Mouse (Mus musculus): ENCODE measurements around the gene Acbd6. TPM values are rescaled to one million over a fixed set of nuclear protein-coding genes. Genes with fewer than 3 reads are reported as not detected.
A peak's percentile ranks its signal among the peaks of the same experiment; 100 is the strongest.

Gene Acbd6
- polyA plus RNA-seq, 1 experiment from 2014 or later = 101 TPM

- Histone ChIP-seq H3K4me1 (ENCODE audit: control insufficient read depth, insufficient read depth, low read depth, low read length) (peaks cover 4% of the 10 kb centered on the region), H3K27ac (ENCODE audit: low read depth, low read length) (no peak overlapping the region), H3K36me3 (ENCODE audit: control insufficient read depth, insufficient read depth, low read length) (no peaks in the 10 kb centered on the region), H3K9me3 (ENCODE audit: control insufficient read depth, low read length) (no peaks in the 10 kb centered on the region), H3K27me3 (replicated peaks; ENCODE audit: control insufficient read depth, insufficient read depth, low read length) (no peaks in the 10 kb centered on the region), H3K4me3 (ENCODE audit: low read length) (no peak overlapping the region), H3K9ac (ENCODE audit: low read depth, low read length) (no peak overlapping the region), H3K4me2 (ENCODE audit: low read length) (no peak overlapping the region)
- no peak for ATAC-seq
- 31% methylated on average over 5 of the region's 5 CpGs for WGBS
Measured at GRCm38 (mm10) chr1:155693443-155693842, 135.5 kb downstream of the Acbd6 start.

GRCm38 (mm10) chr1:155698373-155699159 lies 140.6 kb downstream of the Acbd6 start:
- WGBS = 38% methylated on average over 17 of the region's 17 CpGs
- Histone ChIP-seq H3K27ac (ENCODE audit: low read depth, low read length) (no peak overlapping the region), H3K27me3 (replicated peaks; ENCODE audit: control insufficient read depth, insufficient read depth, low read length) (no peaks in the 10 kb centered on the region), H3K9me3 (ENCODE audit: control insufficient read depth, low read length) (no peaks in the 10 kb centered on the region), H3K4me2 (ENCODE audit: low read length) (0 out of 2 replicates have a peak overlapping the region, but pooled peaks have one; percentile 13), H3K9ac (ENCODE audit: low read depth, low read length) (no peak overlapping the region), H3K4me3 (ENCODE audit: low read length) (no peak overlapping the region), H3K36me3 (ENCODE audit: control insufficient read depth, insufficient read depth, low read length) (no peaks in the 10 kb centered on the region), H3K4me1 (ENCODE audit: control insufficient read depth, insufficient read depth, low read depth, low read length) (peaks cover 5% of the 10 kb centered on the region)
- ATAC-seq = peak; percentile 61

GRCm38 (mm10) chr1:155700886-155701285 lies 143.0 kb downstream of the Acbd6 start:
- Histone ChIP-seq H3K9ac (ENCODE audit: low read depth, low read length) (no peak overlapping the region), H3K36me3 (ENCODE audit: control insufficient read depth, insufficient read depth, low read length) (no peaks in the 10 kb centered on the region), H3K27ac (ENCODE audit: low read depth, low read length) (no peak overlapping the region), H3K4me3 (ENCODE audit: low read length) (no peak overlapping the region), H3K4me2 (ENCODE audit: low read length) (no peak overlapping the region), H3K27me3 (replicated peaks; ENCODE audit: control insufficient read depth, insufficient read depth, low read length) (no peaks in the 10 kb centered on the region), H3K9me3 (ENCODE audit: control insufficient read depth, low read length) (no peaks in the 10 kb centered on the region), H3K4me1 (ENCODE audit: control insufficient read depth, insufficient read depth, low read depth, low read length) (peaks cover 5% of the 10 kb centered on the region)
- ATAC-seq = no peak

GRCm38 (mm10) chr1:155703191-155703680 lies 145.3 kb downstream of the Acbd6 start:
- no peak for ATAC-seq
- H3K4me2 ChIP-seq (ENCODE audit: low read length) = no peak overlapping the region
- H3K36me3 ChIP-seq (ENCODE audit: control insufficient read depth, insufficient read depth, low read length) = no peaks in the 10 kb centered on the region
- H3K27ac ChIP-seq (ENCODE audit: low read depth, low read length) = no peak overlapping the region
- H3K4me3 ChIP-seq (ENCODE audit: low read length) = no peak overlapping the region
- no peak overlapping the region for H3K9ac ChIP-seq (ENCODE audit: low read depth, low read length)
- WGBS = 92% methylated on average over 5 of the region's 5 CpGs
- H3K4me1 ChIP-seq (ENCODE audit: control insufficient read depth, insufficient read depth, low read depth, low read length) = peaks cover 3% of the 10 kb centered on the region
- no peaks in the 10 kb centered on the region for H3K27me3 ChIP-seq (replicated peaks; ENCODE audit: control insufficient read depth, insufficient read depth, low read length)
- no peaks in the 10 kb centered on the region for H3K9me3 ChIP-seq (ENCODE audit: control insufficient read depth, low read length)

GRCm38 (mm10) chr1:155704182-155704581 lies 146.3 kb downstream of the Acbd6 start:
- WGBS = 52% methylated on average over 5 of the region's 5 CpGs
- 0 out of 2 replicates have a peak, but pooled peaks have one; percentile 41 for ATAC-seq
- no peak overlapping the region for H3K4me3 ChIP-seq (ENCODE audit: low read length)
- H3K27ac ChIP-seq (ENCODE audit: low read depth, low read length) = no peak overlapping the region
- no peaks in the 10 kb centered on the region for H3K4me1 ChIP-seq (ENCODE audit: control insufficient read depth, insufficient read depth, low read depth, low read length)
- H3K4me2 ChIP-seq (ENCODE audit: low read length) = no peak overlapping the region
- H3K9me3 ChIP-seq (ENCODE audit: control insufficient read depth, low read length) = no peaks in the 10 kb centered on the region
- H3K36me3 ChIP-seq (ENCODE audit: control insufficient read depth, insufficient read depth, low read length) = no peaks in the 10 kb centered on the region
- H3K27me3 ChIP-seq (replicated peaks; ENCODE audit: control insufficient read depth, insufficient read depth, low read length) = no peaks in the 10 kb centered on the region
- no peak overlapping the region for H3K9ac ChIP-seq (ENCODE audit: low read depth, low read length)

- ATAC-seq = no peak
- Histone ChIP-seq H3K4me1 (ENCODE audit: control insufficient read depth, insufficient read depth, low read depth, low read length) (no peaks in the 10 kb centered on the region), H3K27ac (ENCODE audit: low read depth, low read length) (no peak overlapping the region), H3K4me2 (ENCODE audit: low read length) (no peak overlapping the region), H3K9ac (ENCODE audit: low read depth, low read length) (no peak overlapping the region), H3K27me3 (replicated peaks; ENCODE audit: control insufficient read depth, insufficient read depth, low read length) (peaks cover 4% of the 10 kb centered on the region; the same call in 1 of the 2 replicates), H3K4me3 (ENCODE audit: low read length) (no peak overlapping the region), H3K9me3 (ENCODE audit: control insufficient read depth, low read length) (no peaks in the 10 kb centered on the region), H3K36me3 (ENCODE audit: control insufficient read depth, insufficient read depth, low read length) (no peaks in the 10 kb centered on the region)
- 66% methylated on average over 2 of the region's 2 CpGs for WGBS
Measured at GRCm38 (mm10) chr1:155713306-155713705, 155.4 kb downstream of the Acbd6 start.

GRCm38 (mm10) chr1:155715366-155715765 lies 157.4 kb downstream of the Acbd6 start:
- no peaks in the 10 kb centered on the region for H3K4me1 ChIP-seq (ENCODE audit: control insufficient read depth, insufficient read depth, low read depth, low read length)
- H3K36me3 ChIP-seq (ENCODE audit: control insufficient read depth, insufficient read depth, low read length) = no peaks in the 10 kb centered on the region
- H3K9ac ChIP-seq (ENCODE audit: low read depth, low read length) = no peak overlapping the region
- H3K9me3 ChIP-seq (ENCODE audit: control insufficient read depth, low read length) = no peaks in the 10 kb centered on the region
- H3K4me3 ChIP-seq (ENCODE audit: low read length) = no peak overlapping the region
- H3K27ac ChIP-seq (ENCODE audit: low read depth, low read length) = no peak overlapping the region
- no peak for ATAC-seq
- H3K27me3 ChIP-seq (replicated peaks; ENCODE audit: control insufficient read depth, insufficient read depth, low read length) = peaks cover 6% of the 10 kb centered on the region; the same call in 1 of the 2 replicates
- no peak overlapping the region for H3K4me2 ChIP-seq (ENCODE audit: low read length)

GRCm38 (mm10) chr1:155717301-155717700 lies 159.4 kb downstream of the Acbd6 start:
- ATAC-seq = no peak
- Histone ChIP-seq H3K4me3 (ENCODE audit: low read length) (no peak overlapping the region), H3K9ac (ENCODE audit: low read depth, low read length) (no peak overlapping the region), H3K4me2 (ENCODE audit: low read length) (no peak overlapping the region), H3K9me3 (ENCODE audit: control insufficient read depth, low read length) (no peaks in the 10 kb centered on the region), H3K27ac (ENCODE audit: low read depth, low read length) (no peak overlapping the region), H3K36me3 (ENCODE audit: control insufficient read depth, insufficient read depth, low read length) (no peaks in the 10 kb centered on the region), H3K27me3 (replicated peaks; ENCODE audit: control insufficient read depth, insufficient read depth, low read length) (peaks cover 6% of the 10 kb centered on the region; the same call in 1 of the 2 replicates), H3K4me1 (ENCODE audit: control insufficient read depth, insufficient read depth, low read depth, low read length) (no peaks in the 10 kb centered on the region; the same call in 1 of the 2 replicates)
- 94% methylated on average over 12 of the region's 12 CpGs for WGBS

GRCm38 (mm10) chr1:155718851-155719250 lies 160.9 kb downstream of the Acbd6 start:
- Histone ChIP-seq H3K4me3 (ENCODE audit: low read length) (no peak overlapping the region), H3K9me3 (ENCODE audit: control insufficient read depth, low read length) (no peaks in the 10 kb centered on the region), H3K27ac (ENCODE audit: low read depth, low read length) (no peak overlapping the region), H3K4me2 (ENCODE audit: low read length) (no peak overlapping the region), H3K36me3 (ENCODE audit: control insufficient read depth, insufficient read depth, low read length) (no peaks in the 10 kb centered on the region), H3K4me1 (ENCODE audit: control insufficient read depth, insufficient read depth, low read depth, low read length) (no peaks in the 10 kb centered on the region; the same call in 1 of the 2 replicates), H3K9ac (ENCODE audit: low read depth, low read length) (no peak overlapping the region), H3K27me3 (replicated peaks; ENCODE audit: control insufficient read depth, insufficient read depth, low read length) (peaks cover 13% of the 10 kb centered on the region)
- WGBS = 55% methylated on average over 3 of the region's 3 CpGs
- no peak for ATAC-seq
